Mouse (Mus musculus) gastrocnemius, adult 18-20 months (tissue): Measurements from ENCODE around the gene Ppm1l. TPM values are rescaled to one million over a fixed set of nuclear protein-coding genes. Genes with fewer than 3 reads are reported as not detected.
A peak's percentile ranks its signal among the peaks of the same experiment; 100 is the strongest.

Experiments used
- DNase-seq: peaks from one replicate; pipeline ENCODE4 v3.0.0; 2021; ENCODE audit warnings: low spot score
- total RNA-seq, 2 experiments: library from RNA; stranded (reverse); gene quantifications; 2 replicates each; pipeline ENCODE4 v1.2.3; 2021

Gene Ppm1l
- total RNA-seq, 2 experiments from 2014 or later: 96.4 to 102 TPM

GRCm38 (mm10) chr3:69429319-69429718 is 112.7 kb downstream of the Ppm1l start:
- no peak for DNase-seq

- peak; percentile 67 for DNase-seq
Observed at GRCm38 (mm10) chr3:69433580-69433979, 116.9 kb downstream of the Ppm1l start.

GRCm38 (mm10) chr3:69438773-69439514 is 122.3 kb downstream of the Ppm1l start:
- DNase-seq: no peak

- no peak for DNase-seq
Observed at GRCm38 (mm10) chr3:69440761-69441160, 124.1 kb downstream of the Ppm1l start.

GRCm38 (mm10) chr3:69446989-69447388 is 130.3 kb downstream of the Ppm1l start:
- peak; percentile 38 for DNase-seq

DNA sequence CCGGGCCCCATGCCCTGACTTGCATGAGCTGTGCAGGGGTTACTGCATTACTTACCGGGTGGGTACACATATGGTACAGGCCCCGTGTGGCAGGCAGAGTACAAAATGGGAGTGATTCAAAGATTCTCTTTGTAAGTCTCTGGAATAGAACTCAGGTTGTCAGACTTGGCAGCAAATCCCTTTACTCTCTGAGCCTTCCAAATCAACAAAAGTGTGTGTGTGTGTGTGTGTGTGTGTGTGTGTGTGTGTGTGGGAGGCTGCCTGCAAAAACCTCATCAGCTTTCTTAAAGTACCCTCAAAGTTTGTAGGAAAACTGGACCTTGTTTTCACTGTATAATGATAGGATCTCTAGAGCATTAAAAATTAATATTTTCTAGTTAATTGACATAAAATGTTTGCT is 132.4 kb downstream of the Ppm1l start:
- DNase-seq: no peak

GRCm38 (mm10) chr3:69454330-69454729 is 137.7 kb downstream of the Ppm1l start:
- no peak for DNase-seq

- peak; percentile 53 for DNase-seq
Observed at GRCm38 (mm10) chr3:69456071-69456470, 139.4 kb downstream of the Ppm1l start.

GRCm38 (mm10) chr3:69458756-69459155 is 142.1 kb downstream of the Ppm1l start:
- DNase-seq: no peak

DNA sequence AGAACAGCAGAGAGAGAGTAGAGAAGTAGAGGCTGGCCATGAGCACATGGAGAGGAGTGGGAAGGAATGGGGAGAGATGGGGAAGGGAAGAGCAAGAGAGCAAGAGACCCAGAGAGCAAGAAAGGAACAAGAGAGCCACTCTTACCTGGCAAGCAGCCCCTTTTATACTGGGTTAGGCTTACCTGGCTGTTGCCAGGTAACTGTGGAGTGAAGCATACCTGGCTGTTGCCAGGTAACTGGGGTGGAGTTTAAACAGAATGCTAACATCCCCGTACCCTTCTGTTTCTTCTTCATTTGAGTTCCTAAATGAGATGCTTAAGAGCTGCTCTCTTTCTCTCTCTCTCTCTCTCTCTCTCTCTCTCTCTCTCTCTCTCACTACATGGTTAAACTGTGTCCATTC is 145.3 kb downstream of the Ppm1l start:
- DNase-seq: no peak

- DNase-seq: no peak
Observed at GRCm38 (mm10) chr3:69465751-69466150, 149.1 kb downstream of the Ppm1l start.

DNA sequence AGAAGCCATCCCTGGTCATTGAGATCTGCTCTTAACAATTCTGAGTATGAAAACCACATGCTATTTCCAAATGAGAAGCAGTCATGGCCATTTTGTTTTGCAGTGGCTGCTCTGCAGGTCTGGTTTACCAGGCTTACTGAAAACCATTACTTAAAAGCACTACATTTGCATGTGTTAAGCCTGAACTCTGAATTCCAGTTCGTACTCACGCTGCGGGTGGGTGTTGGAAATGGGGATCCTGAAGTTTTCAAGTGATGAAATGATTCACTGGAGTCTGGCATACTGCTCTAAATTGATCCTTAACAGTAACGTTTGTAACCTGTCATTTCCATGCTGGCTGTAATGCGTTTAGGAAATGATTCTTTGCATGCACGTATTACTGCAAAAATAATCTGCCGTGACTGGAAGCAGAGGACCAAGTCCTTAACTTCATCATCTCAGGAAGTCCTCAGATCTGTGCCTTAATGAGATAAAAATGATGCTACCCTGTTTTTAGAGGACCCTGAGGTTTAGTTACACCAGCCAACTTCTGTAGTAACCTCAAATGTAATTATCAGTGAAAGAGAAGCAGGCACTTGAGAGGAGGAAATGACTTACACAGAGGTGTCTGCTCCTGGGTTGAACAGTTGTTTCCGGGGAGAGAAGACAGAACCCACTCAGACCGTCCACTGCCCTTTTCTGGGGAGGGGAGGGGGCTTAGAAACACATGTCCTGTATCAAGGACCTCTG is 151.8 kb downstream of the Ppm1l start:
- no peak for DNase-seq

GRCm38 (mm10) chr3:69469463-69470141 is 152.9 kb downstream of the Ppm1l start:
- DNase-seq: no peak

DNA sequence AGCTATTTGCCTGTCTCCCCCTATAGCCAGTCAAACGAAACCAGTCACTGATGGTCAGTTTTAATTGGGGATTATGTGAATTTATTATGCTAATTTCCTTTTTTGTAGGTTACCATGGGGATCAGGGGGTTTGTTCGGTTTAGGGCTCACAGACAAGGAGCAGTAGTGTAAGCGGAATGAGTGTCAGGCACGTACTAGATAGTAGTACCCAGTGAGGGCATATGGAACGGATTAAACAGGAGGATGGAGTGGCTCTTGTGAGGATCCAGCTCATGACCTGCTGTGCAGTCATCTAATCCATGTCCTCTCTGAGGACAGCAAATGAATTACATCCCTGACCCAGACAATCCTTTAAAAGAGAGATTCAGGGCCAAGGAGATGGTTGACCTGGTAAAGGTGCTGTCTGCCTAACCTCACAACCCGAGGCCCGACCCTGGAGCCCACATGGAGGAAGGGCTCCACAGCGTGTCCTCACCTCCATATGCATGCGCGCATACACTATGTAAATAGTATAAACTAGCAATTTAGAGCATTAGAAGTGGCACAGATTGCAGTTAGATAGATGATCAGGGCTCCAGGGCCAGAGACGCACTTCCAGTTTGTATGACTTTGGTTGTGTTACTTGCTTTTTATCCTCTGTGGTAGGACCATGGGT is 153.6 kb downstream of the Ppm1l start:
- DNase-seq: no peak

DNA sequence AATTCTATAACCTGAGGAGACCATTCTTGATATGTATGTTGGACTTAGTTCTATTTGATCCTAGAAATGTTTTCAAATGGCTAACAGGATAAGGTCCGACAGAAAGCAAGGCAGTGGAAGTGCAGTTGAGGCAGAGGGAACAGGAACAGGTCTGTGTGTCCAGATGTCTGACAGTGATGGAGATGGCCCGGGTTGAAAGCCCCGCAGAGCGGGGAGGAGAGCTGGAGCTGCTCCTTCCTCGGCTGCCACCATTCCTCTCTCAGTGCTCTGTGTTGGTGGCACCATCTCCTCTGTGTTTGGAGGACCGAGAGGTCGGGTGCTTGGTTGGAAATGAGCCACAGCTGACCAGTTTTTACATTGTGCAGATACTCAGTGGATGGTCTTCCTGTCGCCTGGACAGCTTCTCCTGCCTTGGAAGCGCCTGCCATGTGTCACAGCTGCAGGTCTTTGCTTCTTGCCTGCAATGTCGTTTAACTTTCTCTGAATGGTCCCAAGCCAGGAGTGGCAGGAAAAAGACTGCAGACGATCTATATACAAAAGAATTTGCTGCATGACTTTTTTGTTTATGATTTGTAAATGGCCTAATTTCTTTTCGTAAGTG is 159.3 kb downstream of the Ppm1l start:
- no peak for DNase-seq

GRCm38 (mm10) chr3:69479937-69480336 is 163.3 kb downstream of the Ppm1l start:
- peak; percentile 15 for DNase-seq

- peak; percentile 77 for DNase-seq
Observed at GRCm38 (mm10) chr3:69481835-69482234, 165.2 kb downstream of the Ppm1l start.

DNA sequence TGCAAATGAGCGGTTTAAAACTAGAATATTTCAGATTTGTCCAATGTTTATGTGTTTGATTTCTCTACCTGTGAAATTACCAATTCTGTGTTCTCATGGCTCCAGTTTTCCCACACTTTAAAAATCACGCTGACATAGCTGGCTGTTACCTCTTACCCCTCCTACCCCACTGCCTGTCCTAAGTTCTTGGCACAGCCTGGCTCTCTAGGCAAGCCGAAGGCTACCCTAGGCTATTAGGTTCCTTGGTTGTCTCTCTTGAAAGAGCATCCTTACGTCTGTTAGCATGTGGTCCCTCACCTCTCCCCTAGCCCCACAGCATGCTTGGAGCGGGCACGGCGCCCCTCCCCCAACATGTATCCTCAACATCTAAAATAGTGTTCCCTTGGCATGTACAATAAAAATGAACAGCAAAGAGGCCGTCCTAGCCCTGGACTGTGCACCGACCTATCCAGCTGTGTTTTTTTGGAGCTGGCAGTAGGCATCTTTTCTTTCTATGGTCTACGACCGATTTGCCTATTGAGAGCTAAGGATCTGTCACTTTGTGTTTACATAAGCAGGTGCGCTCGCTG is 167.4 kb downstream of the Ppm1l start:
- no peak for DNase-seq

- no peak for DNase-seq
Observed at GRCm38 (mm10) chr3:69484582-69484981, 167.9 kb downstream of the Ppm1l start.

- DNase-seq: no peak
Observed at GRCm38 (mm10) chr3:69485347-69485746, 168.7 kb downstream of the Ppm1l start.

DNA sequence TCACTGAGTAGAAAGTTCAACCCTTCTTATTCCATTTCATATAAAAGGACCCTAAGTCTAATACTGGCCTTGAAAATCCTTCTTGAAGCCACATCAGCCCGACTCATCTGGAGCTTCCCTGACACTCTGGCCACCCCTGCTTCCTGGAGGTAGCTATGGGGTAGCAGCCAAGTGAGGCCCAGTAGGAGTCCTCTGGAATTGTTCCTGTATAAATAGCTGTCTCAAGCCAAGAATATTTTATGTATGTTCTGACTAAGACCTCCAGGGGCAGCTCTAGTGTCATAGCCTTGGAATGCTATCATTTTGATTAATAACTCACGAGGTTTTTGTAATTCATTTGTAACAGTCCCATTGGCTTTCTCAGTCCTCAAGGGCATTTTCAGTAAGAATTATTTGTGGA is 169.1 kb downstream of the Ppm1l start:
- DNase-seq: no peak
